Mouse (Mus musculus) lung, adult 2 months (tissue): ENCODE measurements around the gene Prr5.

Experiments
- CTCF ChIP-seq: fragments of 200-500 bp; IDR thresholded peaks from 2 replicates; pipeline ENCODE4 v1.5.1; 2011; ENCODE audit warnings: mild to moderate bottlenecking, low read length, control low read depth; ENCODE audit not compliant: insufficient read depth
- POLR2A ChIP-seq: fragments of 200-500 bp; IDR thresholded peaks from 2 replicates; pipeline ENCODE4 v1.6.1; 2011; ENCODE audit warnings: low read depth, mild to moderate bottlenecking, control low read depth, low read length, borderline replicate concordance; ENCODE audit errors: extremely low read depth

- TF ChIP-seq CTCF (no peak), POLR2A (no peak)
Measured at GRCm38 (mm10) chr15:84731676-84732424, 62.4 kb downstream of the Prr5 start.
